Mouse (Mus musculus): ENCODE measurements around the gene Prkn.

Prkn gene

GRCm38 (mm10) chr17:10987040-10987439 is 146.9 kb downstream of the Prkn start:
- DNase-seq (ENCODE audit: low spot score): no peak

- no peak for DNase-seq (ENCODE audit: low spot score)
These were observed 157.1 kb downstream of the Prkn start for GRCm38 (mm10) chr17:10997291-10997690.

- DNase-seq (ENCODE audit: low spot score): no peak
These were observed 183.2 kb downstream of the Prkn start for GRCm38 (mm10) chr17:11023371-11023770.

GRCm38 (mm10) chr17:11029348-11029747 is 189.2 kb downstream of the Prkn start:
- DNase-seq (ENCODE audit: low spot score): no peak

GRCm38 (mm10) chr17:11030936-11031335 is 190.8 kb downstream of the Prkn start:
- DNase-seq (ENCODE audit: low spot score): no peak

GRCm38 (mm10) chr17:11032366-11032765 is 192.2 kb downstream of the Prkn start:
- no peak for DNase-seq (ENCODE audit: low spot score)

- DNase-seq (ENCODE audit: low spot score): no peak
These were observed 193.4 kb downstream of the Prkn start for GRCm38 (mm10) chr17:11033594-11033993.

GRCm38 (mm10) chr17:11038272-11038671 is 198.1 kb downstream of the Prkn start:
- DNase-seq (ENCODE audit: low spot score): no peak

- DNase-seq (ENCODE audit: low spot score): no peak
These were observed 218.8 kb downstream of the Prkn start for GRCm38 (mm10) chr17:11058986-11059385.

- DNase-seq (ENCODE audit: low spot score): no peak
These were observed 227.0 kb downstream of the Prkn start for GRCm38 (mm10) chr17:11067076-11067703.

GRCm38 (mm10) chr17:11067704-11068475 is 227.7 kb downstream of the Prkn start:
- DNase-seq (ENCODE audit: low spot score): peak; percentile 47

GRCm38 (mm10) chr17:11070996-11071395 is 230.8 kb downstream of the Prkn start:
- no peak for DNase-seq (ENCODE audit: low spot score)

GRCm38 (mm10) chr17:11076319-11076903 is 236.2 kb downstream of the Prkn start:
- DNase-seq (ENCODE audit: low spot score): no peak

- no peak for DNase-seq (ENCODE audit: low spot score)
These were observed 246.3 kb downstream of the Prkn start for GRCm38 (mm10) chr17:11086492-11086891.

GRCm38 (mm10) chr17:11087088-11087487 is 246.9 kb downstream of the Prkn start:
- no peak for DNase-seq (ENCODE audit: low spot score)

GRCm38 (mm10) chr17:11087823-11088222 is 247.6 kb downstream of the Prkn start:
- DNase-seq (ENCODE audit: low spot score): no peak

- DNase-seq (ENCODE audit: low spot score): no peak
These were observed 249.2 kb downstream of the Prkn start for GRCm38 (mm10) chr17:11089361-11089760.

GRCm38 (mm10) chr17:11092900-11093299 is 252.7 kb downstream of the Prkn start:
- no peak for DNase-seq (ENCODE audit: low spot score)

GRCm38 (mm10) chr17:11093321-11093720 is 253.1 kb downstream of the Prkn start:
- no peak for DNase-seq (ENCODE audit: low spot score)

GRCm38 (mm10) chr17:11107007-11107406 is 266.8 kb downstream of the Prkn start:
- no peak for DNase-seq (ENCODE audit: low spot score)

- DNase-seq (ENCODE audit: low spot score): no peak
These were observed 267.7 kb downstream of the Prkn start for GRCm38 (mm10) chr17:11107916-11108315.

- no peak for DNase-seq (ENCODE audit: low spot score)
These were observed 277.3 kb downstream of the Prkn start for GRCm38 (mm10) chr17:11117508-11117907.

- DNase-seq (ENCODE audit: low spot score): no peak
These were observed 283.9 kb downstream of the Prkn start for GRCm38 (mm10) chr17:11124048-11124447.
